Mouse (Mus musculus) left cerebral cortex, adult 11 months (tissue): Measurements from ENCODE around the gene Mrpl37.

Experiments
- DNase-seq: peaks from one replicate; pipeline ENCODE4 v3.0.0; 2022; ENCODE audit warnings: low spot score

Gene Mrpl37

DNA sequence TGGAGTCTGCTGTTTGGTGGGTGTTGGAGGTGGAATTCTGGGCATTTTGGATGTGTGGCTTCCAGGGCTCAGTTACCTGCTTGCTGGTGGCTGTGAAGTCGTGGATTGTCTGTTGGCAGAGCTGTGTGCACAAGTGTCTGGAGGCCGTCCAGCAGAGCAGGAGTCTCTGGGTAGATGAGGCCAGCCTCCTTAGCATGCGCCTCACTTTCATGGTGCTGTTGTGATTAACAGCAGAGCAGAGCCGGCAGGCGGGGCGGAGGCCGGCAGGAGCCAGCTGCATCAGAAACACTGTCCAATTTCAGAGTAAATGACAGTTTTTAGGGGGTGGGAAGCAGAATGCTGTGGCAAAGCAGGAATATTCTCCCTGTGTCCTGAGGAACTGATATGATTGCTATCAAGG is 47.6 kb downstream of the Mrpl37 start:
- DNase-seq, result peak; percentile 29

GRCm38 (mm10) chr4:107018521-107018920 is 48.1 kb downstream of the Mrpl37 start:
- no peak for DNase-seq

- no peak for DNase-seq
Measured at GRCm38 (mm10) chr4:107017257-107017656, 49.4 kb downstream of the Mrpl37 start.

GRCm38 (mm10) chr4:107015971-107016511 is 50.6 kb downstream of the Mrpl37 start:
- DNase-seq, result no peak

DNA sequence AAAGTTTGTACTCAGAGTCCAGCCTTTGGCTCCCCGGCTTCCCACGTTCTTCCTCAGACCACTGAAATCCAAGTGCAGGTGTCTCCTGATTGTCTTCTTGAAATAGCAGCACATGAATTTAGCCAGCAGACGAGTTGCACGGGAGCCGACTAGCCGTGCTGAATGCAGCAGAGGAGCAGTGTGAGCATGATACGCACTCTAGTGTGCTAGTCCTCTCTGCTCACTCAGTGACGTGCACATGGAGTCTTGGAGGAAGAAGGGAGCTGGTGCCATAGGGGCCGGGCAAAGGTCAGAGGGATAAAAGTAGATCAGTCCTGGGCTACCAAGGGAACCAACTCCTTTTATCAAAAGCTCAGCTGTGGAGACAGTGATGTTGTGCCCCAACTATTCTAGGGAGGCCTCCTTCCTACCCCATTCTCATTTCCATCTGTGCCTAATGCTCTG is 52.8 kb downstream of the Mrpl37 start:
- DNase-seq, result no peak

GRCm38 (mm10) chr4:107013119-107013816 is 53.4 kb downstream of the Mrpl37 start:
- DNase-seq, result no peak

- no peak for DNase-seq
Measured at GRCm38 (mm10) chr4:107012574-107012973, 54.1 kb downstream of the Mrpl37 start.

GRCm38 (mm10) chr4:107012005-107012478 is 54.6 kb downstream of the Mrpl37 start:
- DNase-seq, result no peak

DNA sequence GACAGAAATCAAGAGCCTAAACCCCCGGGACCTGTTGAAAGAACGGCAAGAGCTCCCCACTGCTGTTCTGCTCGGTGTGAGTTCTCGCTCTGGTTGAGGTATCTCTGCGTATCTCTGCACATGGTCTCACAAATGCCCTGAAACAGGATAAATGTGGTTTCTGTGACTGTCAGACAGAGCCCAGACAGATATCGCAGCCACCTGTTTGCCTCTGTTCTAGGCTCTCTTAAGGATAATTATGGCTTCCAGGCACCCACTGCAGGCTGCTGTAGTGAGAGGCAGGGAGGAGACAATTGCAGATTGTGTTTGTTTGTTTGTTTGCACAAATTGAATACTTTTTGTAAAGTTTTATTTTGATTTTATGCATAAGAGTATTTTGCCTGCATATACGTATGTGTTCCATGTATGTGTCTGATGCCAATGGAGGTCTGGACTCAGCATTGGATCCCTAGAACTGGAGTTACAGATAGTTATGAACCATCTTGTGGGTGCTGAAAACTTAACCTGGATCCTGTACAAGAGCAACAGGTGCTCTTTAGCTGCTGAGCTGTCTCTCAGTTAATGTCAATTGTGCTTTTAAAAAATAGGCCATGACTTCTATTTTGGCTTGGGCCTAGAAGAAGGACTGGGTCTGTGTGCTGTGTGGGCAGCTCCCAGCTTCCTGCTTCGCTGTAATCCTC is 55.2 kb downstream of the Mrpl37 start:
- DNase-seq, result no peak

DNA sequence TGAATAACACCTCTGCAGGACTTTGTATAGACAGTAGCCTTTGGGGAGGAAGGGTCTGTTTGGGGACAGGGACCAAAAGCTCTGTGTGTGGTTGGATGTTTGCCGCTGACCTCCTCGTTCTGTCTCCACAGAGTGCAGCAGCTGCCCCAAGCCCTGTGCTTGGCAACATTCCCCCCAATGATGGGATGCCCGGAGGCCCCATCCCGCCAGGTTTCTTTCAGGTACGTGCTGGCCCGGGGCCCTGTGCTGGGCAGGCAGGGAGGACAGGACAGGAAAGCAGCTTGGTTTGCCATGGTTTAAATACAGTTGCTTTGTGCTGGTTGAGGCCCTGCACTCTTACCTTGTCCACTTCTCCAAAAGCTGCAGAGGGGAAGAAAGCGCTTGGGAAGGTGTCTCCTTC is 57.1 kb downstream of the Mrpl37 start:
- DNase-seq, result no peak

DNA sequence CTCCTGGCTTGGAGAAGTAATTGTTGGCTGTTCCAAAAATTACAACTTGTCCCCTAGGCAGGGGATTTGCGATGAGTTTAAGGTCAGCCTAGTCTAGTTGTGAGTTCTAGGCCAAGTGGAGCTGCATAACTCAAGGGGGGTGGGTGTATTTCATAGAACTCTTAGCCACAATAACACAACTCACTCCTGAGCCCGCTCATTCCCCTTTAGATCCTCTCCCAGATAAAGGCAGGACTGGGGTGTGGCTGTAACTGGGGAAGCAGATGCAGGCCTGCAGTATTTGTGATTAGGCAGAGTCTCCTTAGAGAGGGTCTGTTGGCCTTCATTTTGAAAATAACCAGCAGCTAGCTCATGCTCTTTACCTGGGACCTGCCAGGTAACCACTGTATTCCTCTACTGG is 58.5 kb downstream of the Mrpl37 start:
- DNase-seq, result no peak

GRCm38 (mm10) chr4:107007359-107007758 is 59.3 kb downstream of the Mrpl37 start:
- DNase-seq, result no peak

DNA sequence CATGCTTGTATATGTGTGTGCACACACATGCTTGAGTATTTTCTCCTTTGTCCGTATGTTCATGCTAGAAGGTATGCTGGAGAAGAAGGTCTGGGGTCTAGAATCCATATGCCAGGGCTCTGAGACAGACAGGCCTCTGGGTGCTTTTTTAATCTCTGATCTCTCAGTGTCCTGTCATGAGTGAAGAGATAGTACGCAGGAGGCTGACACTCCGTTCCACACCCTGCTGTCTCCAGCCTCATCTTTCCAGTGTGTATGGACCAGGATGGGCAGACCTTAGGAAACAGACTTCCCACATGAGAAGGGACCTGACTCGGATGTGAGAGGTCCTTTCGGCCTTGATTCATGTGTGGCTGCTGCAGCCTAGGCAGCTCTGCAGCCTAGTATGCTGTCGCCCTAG is 59.9 kb downstream of the Mrpl37 start:
- DNase-seq, result no peak

GRCm38 (mm10) chr4:107006229-107006628 is 60.4 kb downstream of the Mrpl37 start:
- no peak for DNase-seq
